Mouse (Mus musculus) kidney, embryonic 16.5 days (tissue): Measurements from ENCODE around the gene Cyp24a1. TPM values are rescaled to one million over a fixed set of nuclear protein-coding genes. Genes with fewer than 3 reads are reported as not detected.

ENCODE experiments used
- ATAC-seq: fragments of 200-750 bp; cut with Nextera tagmentation; 2 replicates; pipeline ENCODE4 v1.8.0; 2017; ENCODE audit warnings: moderate TSS enrichment; ENCODE audit not compliant: low FRiP score, low TSS enrichment
- H3K27ac ChIP-seq: fragments of 300-500 bp; sonication (generic); 2 replicates; pipeline ENCODE4 v1.5.1; 2014; ENCODE audit warnings: low read length
- H3K27me3 ChIP-seq: fragments of 300-500 bp; sonication (generic); 2 replicates; pipeline ENCODE4 v1.6.1; 2014; ENCODE audit warnings: low read length, control low read depth, mixed read lengths; ENCODE audit not compliant: insufficient read depth
- H3K36me3 ChIP-seq: fragments of 300-500 bp; sonication (generic); 2 replicates; pipeline ENCODE4 v1.6.1; 2014; ENCODE audit warnings: low read length, control low read depth, mixed read lengths; ENCODE audit not compliant: insufficient read depth
- H3K4me1 ChIP-seq: fragments of 300-500 bp; sonication (generic); 2 replicates; pipeline ENCODE4 v1.6.1; 2014; ENCODE audit warnings: low read length, control low read depth, mixed read lengths; ENCODE audit not compliant: insufficient read depth
- H3K4me2 ChIP-seq: fragments of 300-500 bp; sonication (generic); replicated peaks from 2 replicates; pipeline ENCODE4 v1.6.1; 2014; ENCODE audit warnings: low read depth, low read length
- H3K4me3 ChIP-seq: fragments of 300-500 bp; sonication (generic); 2 replicates; pipeline ENCODE4 v1.5.1; 2014; ENCODE audit warnings: mild to moderate bottlenecking, low read length
- H3K9ac ChIP-seq: fragments of 300-500 bp; sonication (generic); replicated peaks from 2 replicates; pipeline ENCODE4 v1.6.1; 2014; ENCODE audit warnings: low read length
- H3K9me3 ChIP-seq: fragments of 300-500 bp; sonication (generic); 2 replicates; pipeline ENCODE4 v1.6.1; 2016; ENCODE audit warnings: low read length, control low read depth
- WGBS: fragments of 180-500 bp; shearing (Covaris S2); extraction: QIAGEN DNeasy Blood & Tissue Kit; methylation state at CpG from one replicate; pipeline ENCODE4 v1.1.7; 2014; 5-methylcytosine and 5-hydroxymethylcytosine counted together
- polyA plus RNA-seq: library from polyadenylated mRNA; unstranded; fragments of >200 nt; fragmentation: Nextera tagmentation; extraction: Ambion mirVana; gene quantifications from 2 replicates; pipeline ENCODE4 v1.2.1, GENCODE M21; 2015

Cyp24a1 gene
- polyA plus RNA-seq, 1 experiment from 2014 or later, result 4.0 TPM

DNA sequence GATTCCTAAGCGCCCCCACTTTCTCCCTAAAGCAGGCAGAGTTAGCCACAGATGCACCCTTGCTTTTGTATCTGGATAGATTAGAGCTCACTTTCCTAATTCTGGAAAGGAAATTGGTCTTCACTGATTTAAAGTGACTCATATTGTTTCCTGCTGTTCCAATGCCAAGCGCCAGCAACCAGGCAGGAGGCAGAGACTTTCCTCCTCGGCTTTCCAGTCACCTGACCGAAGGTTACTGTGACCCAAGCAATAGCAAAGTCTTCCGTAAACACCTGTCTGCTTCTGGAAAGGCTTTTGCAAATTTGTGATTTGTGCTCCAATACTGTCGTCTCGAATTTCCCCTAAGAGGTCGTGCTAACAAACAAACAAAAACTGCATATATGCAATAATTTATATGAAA is 1.1 kb upstream of the Cyp24a1 start:
- Histone ChIP-seq H3K4me2 (no peak overlapping the region), H3K9me3 (no peaks in the 10 kb centered on the region), H3K36me3 (no peaks in the 10 kb centered on the region), H3K4me1 (peaks cover 14% of the 10 kb centered on the region), H3K27me3 (peaks cover 72% of the 10 kb centered on the region), H3K4me3 (no peak overlapping the region), H3K9ac (no peak overlapping the region), H3K27ac (no peak overlapping the region)
- 19% methylated on average over 8 of the region's 8 CpGs for WGBS
- no peak for ATAC-seq

DNA sequence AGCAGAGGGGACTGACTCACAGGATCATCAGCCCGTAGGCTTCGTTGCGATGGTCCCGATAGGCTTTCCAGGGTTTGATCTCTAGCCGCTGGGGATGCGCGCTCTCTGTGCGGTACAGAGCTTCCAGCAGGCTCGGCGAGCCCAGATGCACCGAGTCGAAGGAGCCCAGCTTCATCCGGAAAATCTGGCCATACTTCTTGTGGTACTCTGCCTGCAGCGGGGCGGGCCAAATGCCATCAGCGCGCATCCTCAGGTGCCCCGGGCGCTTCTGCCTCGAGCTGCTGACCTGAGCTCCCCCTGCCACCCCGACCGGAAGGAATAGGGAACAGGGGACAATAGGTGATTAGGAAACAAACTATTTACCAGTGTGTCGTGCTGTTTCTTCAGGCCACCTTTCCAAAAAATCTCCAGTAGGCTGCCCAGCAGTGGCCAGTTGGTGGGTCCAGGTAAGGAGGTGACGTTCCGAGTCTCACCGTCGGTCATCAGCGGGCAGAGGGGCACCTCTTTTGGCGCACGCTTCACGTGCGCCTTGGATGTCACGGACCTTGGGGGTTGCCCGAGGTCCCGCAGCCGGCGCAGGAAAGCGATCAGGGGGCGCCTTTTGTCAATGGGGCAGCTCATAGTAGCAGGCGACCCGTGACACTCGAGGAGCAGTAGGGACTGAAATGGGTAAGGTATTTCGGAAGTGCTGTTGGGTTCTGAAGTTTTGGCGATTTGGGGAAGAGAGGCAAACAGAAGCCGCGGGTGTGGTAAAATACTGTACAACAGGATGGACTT is 603 bp downstream of the Cyp24a1 start, which contains the start of gene Pfdn4:
Gene Pfdn4, plus strand, starts transcription at position 275 of the 777 bp plus-strand sequence.
- no peak within 1 kb of the TSS for H3K27ac ChIP-seq
- H3K9me3 ChIP-seq, result no peaks in the 10 kb centered on the region
- peak within 1 kb of the TSS; percentile 49 for H3K4me2 ChIP-seq
- peaks cover 79% of the 10 kb centered on the region for H3K27me3 ChIP-seq
- WGBS, result 1% methylated on average over 46 of the region's 46 CpGs
- peak within 1 kb of the TSS; percentile 36 for H3K4me3 ChIP-seq
- H3K9ac ChIP-seq, result no peak within 1 kb of the TSS
- ATAC-seq, result no peak
- peaks cover 14% of the 10 kb centered on the region for H3K4me1 ChIP-seq
- H3K36me3 ChIP-seq, result no peaks in the 10 kb centered on the region

DNA sequence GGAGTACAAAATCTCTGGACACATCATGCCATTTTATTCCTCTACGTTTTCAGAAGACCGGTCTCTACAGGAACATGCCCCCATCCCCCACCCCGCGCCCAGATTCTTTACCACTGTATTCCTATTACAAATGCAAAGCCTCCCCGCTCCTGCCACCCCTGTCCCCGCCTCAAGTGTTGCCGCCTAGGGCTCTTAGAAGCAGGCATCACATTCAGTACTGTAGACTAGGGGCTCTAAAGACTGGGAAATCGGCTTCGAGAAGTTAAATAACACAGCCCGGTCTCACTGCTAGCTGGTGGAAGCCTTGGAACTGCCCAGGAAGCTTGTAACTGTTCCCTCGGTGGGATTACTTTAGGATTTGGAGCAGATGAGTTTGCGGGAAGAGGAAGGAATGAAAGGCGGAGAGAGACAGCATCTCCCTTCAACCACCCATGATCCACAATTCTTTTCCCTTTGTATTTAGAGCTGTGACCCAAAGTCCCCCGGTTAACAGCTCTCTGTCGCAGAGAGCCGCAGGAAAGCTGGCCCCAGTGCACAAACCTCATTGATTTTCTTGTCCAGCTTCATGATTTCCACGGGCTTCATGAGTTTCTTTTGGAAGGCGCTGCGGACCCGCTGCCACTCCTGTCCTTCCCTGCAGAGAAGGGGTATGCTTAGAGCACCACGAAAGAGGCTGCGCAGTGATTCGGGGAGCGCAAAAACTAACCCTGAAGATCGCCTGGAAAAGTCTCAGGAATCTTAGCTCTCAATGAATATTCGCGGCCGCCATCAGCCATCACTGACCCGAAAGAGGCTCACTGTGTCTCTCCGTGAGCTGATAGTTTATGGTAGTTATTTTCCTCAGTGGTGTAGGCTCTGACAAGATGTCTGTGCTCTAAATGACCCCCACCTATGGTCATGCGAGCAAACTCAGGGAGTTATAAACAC is 1.9 kb downstream of the Cyp24a1 start:
- no peaks in the 10 kb centered on the region for H3K36me3 ChIP-seq
- peaks cover 84% of the 10 kb centered on the region for H3K27me3 ChIP-seq
- H3K4me3 ChIP-seq, result no peak overlapping the region
- H3K9me3 ChIP-seq, result no peaks in the 10 kb centered on the region
- no peak for ATAC-seq
- no peak overlapping the region for H3K4me2 ChIP-seq
- WGBS, result 6% methylated on average over 31 of the region's 31 CpGs
- no peak overlapping the region for H3K9ac ChIP-seq
- peaks cover 14% of the 10 kb centered on the region for H3K4me1 ChIP-seq
- H3K27ac ChIP-seq, result no peak overlapping the region

DNA sequence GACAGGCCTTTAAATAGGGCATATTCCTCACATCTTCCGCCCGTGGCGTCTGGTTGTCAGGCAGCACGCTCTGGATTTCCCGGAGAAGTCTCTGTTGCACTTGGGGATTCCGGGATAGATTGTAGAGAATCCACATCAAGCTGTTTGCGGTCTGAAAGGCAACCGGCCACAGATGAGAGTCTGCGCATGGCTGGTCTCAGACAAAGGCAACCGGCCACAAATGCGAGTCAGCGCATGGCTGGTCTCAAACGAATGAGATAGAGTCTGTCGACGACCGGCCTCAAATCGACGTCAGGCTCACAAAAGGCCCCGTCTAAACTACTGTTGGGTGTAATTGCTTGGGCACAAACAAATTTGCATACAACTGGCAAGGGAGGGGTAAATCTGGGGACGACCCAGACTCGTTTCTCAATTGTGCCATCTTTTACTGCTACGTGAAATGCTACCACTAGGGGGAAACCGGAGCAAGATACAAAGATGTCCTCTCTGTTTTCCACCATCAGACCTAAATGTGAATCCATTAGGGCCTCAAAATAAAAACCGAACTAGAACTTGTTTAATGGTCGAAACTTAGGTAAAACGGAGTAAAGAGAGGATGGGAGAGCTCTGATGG is 8.9 kb downstream of the Cyp24a1 start:
- Histone ChIP-seq H3K4me1 (no peaks in the 10 kb centered on the region), H3K27ac (no peak overlapping the region), H3K9me3 (no peaks in the 10 kb centered on the region), H3K4me3 (no peak overlapping the region), H3K36me3 (no peaks in the 10 kb centered on the region), H3K27me3 (peaks cover 33% of the 10 kb centered on the region), H3K9ac (no peak overlapping the region), H3K4me2 (no peak overlapping the region)
- no peak for ATAC-seq
- 61% methylated on average over 26 of the region's 26 CpGs for WGBS

DNA sequence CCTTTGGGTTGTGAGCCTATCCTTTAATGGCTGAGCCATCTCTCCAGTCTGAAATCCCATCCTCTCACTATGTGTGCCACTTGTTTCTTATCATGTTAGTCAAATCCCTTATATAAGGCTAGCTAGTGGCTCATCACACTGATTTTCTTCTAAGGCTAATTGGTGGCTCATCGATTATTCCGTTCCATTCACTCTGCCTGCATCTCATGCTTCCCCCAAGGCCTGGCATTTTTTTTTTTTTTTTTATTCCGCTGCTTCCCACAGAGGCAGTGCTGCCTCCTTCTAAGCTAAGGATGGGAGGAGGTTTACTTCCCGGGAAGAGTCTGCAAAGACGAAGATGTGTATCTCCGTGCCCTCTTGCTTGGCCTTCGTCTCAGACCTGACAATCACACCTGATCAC is 9.7 kb downstream of the Cyp24a1 start:
- H3K27ac ChIP-seq, result no peak overlapping the region
- no peaks in the 10 kb centered on the region for H3K36me3 ChIP-seq
- peaks cover 27% of the 10 kb centered on the region for H3K27me3 ChIP-seq
- no peak for ATAC-seq
- H3K4me1 ChIP-seq, result no peaks in the 10 kb centered on the region
- 77% methylated on average over 7 of the region's 7 CpGs for WGBS
- no peak overlapping the region for H3K4me2 ChIP-seq
- no peak overlapping the region for H3K9ac ChIP-seq
- no peak overlapping the region for H3K4me3 ChIP-seq
- no peaks in the 10 kb centered on the region for H3K9me3 ChIP-seq

DNA sequence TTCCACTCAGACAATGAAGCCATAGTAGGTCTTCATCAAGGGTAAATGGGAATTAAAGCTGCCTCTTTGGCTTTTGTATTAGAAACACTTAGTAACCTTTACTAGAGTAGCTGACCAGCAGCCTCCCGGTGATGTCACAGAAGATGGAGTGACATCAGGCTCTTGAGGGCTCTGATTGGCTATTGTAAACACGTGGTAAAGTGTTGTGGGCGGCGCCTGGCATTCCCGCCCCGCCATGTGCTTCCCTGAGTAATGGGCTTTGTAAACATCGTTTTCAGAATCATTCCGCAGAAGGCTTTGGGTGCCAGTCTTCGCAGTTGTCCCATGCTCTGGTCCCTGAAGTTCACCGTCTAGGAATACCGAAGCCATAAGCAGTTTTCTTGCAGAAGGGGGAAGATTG is 13.0 kb downstream of the Cyp24a1 start:
- no peak overlapping the region for H3K4me2 ChIP-seq
- peaks cover 15% of the 10 kb centered on the region for H3K27me3 ChIP-seq
- H3K9ac ChIP-seq, result no peak overlapping the region
- 71% methylated on average over 11 of the region's 11 CpGs for WGBS
- no peak overlapping the region for H3K4me3 ChIP-seq
- H3K9me3 ChIP-seq, result no peaks in the 10 kb centered on the region
- H3K4me1 ChIP-seq, result no peaks in the 10 kb centered on the region
- no peak overlapping the region for H3K27ac ChIP-seq
- H3K36me3 ChIP-seq, result no peaks in the 10 kb centered on the region
- ATAC-seq, result no peak

DNA sequence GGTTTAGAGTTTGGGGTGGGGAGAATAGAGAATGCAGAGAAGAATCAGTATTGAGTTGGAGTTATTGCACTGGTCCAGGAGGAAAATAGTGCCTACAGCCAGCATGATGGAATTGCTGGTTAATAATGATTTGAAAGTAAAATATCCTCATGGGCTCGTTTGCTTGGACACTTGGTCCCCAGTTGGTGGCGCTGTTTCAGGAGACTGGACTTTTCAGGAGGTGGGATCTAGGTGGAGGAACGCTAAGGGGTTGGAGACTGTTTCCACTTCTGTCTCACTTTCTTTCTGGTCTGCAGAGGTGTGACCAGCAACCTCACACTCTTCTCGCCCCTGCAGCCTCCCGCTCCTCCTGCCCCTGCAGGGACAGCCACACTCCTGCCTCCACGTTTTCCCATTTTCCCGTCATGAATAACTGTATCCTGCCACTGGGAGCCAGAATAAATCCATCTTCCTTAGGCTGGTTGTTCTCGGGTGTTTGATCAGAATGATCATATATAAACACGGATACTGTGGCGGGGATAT is 14.9 kb downstream of the Cyp24a1 start:
- Histone ChIP-seq H3K4me2 (no peak overlapping the region), H3K4me3 (no peak overlapping the region), H3K36me3 (no peaks in the 10 kb centered on the region), H3K27ac (no peak overlapping the region), H3K9me3 (no peaks in the 10 kb centered on the region), H3K9ac (no peak overlapping the region), H3K27me3 (0 out of 2 replicates have a peak, but pooled peaks cover 8% of the 10 kb centered on the region), H3K4me1 (no peaks in the 10 kb centered on the region)
- ATAC-seq, result no peak
- 64% methylated on average over 10 of the region's 10 CpGs for WGBS

DNA sequence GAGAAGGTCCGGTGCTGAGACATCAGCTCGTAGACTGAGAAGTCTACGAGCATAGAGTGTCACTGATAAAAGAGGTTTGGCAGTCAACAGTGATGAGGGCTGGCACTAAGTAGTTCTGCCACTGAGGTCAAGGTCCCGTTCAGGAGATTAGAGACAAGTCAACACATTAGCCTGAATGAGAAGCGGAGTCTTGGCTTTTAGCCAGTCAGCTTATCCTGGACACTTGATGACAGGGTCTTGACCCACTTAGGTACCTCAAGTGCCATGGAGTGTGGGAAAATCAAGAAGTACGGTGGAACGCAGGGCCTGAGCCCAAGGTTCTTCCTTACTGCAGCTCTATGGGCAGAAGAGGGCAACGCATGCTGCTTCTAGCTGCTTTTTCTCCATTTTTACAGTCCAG is 20.3 kb downstream of the Cyp24a1 start:
- Histone ChIP-seq H3K4me2 (no peak overlapping the region), H3K9me3 (0 out of 2 replicates have a peak, but pooled peaks cover 4% of the 10 kb centered on the region), H3K4me1 (no peaks in the 10 kb centered on the region), H3K36me3 (no peaks in the 10 kb centered on the region), H3K27ac (no peak overlapping the region), H3K9ac (no peak overlapping the region), H3K27me3 (no peaks in the 10 kb centered on the region), H3K4me3 (no peak overlapping the region)
- no peak; the same call in 1 of the 2 replicates for ATAC-seq
- 83% methylated on average over 8 of the region's 8 CpGs for WGBS

DNA sequence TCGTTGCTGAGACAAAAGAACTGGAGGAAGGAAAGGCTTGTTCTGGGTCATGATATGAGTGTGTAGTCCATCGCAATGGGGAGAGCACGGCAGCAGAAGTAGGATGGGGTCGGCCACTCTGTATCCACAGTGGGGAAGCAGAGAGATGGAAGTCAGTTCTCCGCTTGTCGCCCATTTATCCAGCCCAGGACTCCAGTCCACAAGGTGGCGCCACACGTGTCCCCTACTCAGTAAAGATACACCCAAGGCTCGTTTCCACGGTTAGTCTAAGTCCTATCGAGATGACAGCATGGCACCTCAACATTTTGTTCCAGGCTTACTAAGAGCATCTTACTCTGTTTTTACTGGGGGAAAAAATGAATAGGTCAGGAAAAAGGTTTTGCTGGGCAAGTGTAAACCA is 20.7 kb downstream of the Cyp24a1 start:
- H3K4me3 ChIP-seq, result no peak overlapping the region
- ATAC-seq, result no peak
- WGBS, result 80% methylated on average over 11 of the region's 11 CpGs
- H3K36me3 ChIP-seq, result no peaks in the 10 kb centered on the region
- no peaks in the 10 kb centered on the region for H3K27me3 ChIP-seq
- H3K4me2 ChIP-seq, result no peak overlapping the region
- H3K9ac ChIP-seq, result no peak overlapping the region
- 0 out of 2 replicates have a peak, but pooled peaks cover 4% of the 10 kb centered on the region for H3K9me3 ChIP-seq
- H3K27ac ChIP-seq, result no peak overlapping the region
- no peaks in the 10 kb centered on the region for H3K4me1 ChIP-seq
